Mouse (Mus musculus): Measurements from ENCODE around the gene Fam117a. TPM values are rescaled to one million over a fixed set of nuclear protein-coding genes. Genes with fewer than 3 reads are reported as not detected.

Fam117a gene
- polyA plus RNA-seq, 2 experiments, result 71.6 to 103 TPM

GRCm38 (mm10) chr11:95397843-95398835, 61.3 kb downstream of the Fam117a start:
- Histone ChIP-seq H3K4me2 (ENCODE audit: low read depth) (no peak overlapping the region), H3K36me3 (replicated peaks; ENCODE audit: control insufficient read depth, insufficient read depth, low read depth) (no peaks in the 10 kb centered on the region), H3K9ac (replicated peaks) (no peak overlapping the region), H3K4me3 (ENCODE audit: insufficient read depth in 1 of 2, low read depth in 2 of 2, low read length in 2 of 2) (no peak overlapping the region), H3K9me3 (ENCODE audit: control insufficient read depth, low read length) (no peaks in the 10 kb centered on the region), H3K4me1 (replicated peaks; ENCODE audit: control insufficient read depth in 2 of 2, insufficient read depth in 2 of 2, low read length in 1 of 2) (no peaks in the 10 kb centered on the region), H3K27ac (no peak overlapping the region), H3K27me3 (ENCODE audit: control insufficient read depth, insufficient read depth, low read length) (no peaks in the 10 kb centered on the region; the same call in none of the 2 replicates)
- ATAC-seq (ENCODE audit: insufficient read depth) (no peak), DNase-seq (ENCODE audit: low read depth in 3 of 3, low spot score in 3 of 3) (peak in 1 of 3 experiments; percentile 19)
- TF ChIP-seq CTCF (IDR thresholded peaks at IDR 0.05; ENCODE audit: low read depth) (peak; percentile 91), EP300 (IDR thresholded peaks at IDR 0.05; ENCODE audit: low read depth) (no peak)
- WGBS (ENCODE audit: insufficient replicate concordance), result 49% methylated on average over 14 of the region's 14 CpGs

GRCm38 (mm10) chr11:95399520-95400020, 62.8 kb downstream of the Fam117a start:
- DNase-seq (ENCODE audit: low read depth in 3 of 3, low spot score in 3 of 3), result no peak
- Histone ChIP-seq H3K4me3 (ENCODE audit: insufficient read depth in 1 of 2, low read depth in 2 of 2, low read length in 2 of 2) (no peak overlapping the region), H3K9me3 (ENCODE audit: control insufficient read depth, low read length) (no peaks in the 10 kb centered on the region), H3K4me2 (ENCODE audit: low read depth) (no peak overlapping the region), H3K27ac (no peak overlapping the region), H3K9ac (replicated peaks) (no peak overlapping the region), H3K27me3 (ENCODE audit: control insufficient read depth, insufficient read depth, low read length) (no peaks in the 10 kb centered on the region; the same call in none of the 2 replicates), H3K4me1 (replicated peaks; ENCODE audit: control insufficient read depth in 2 of 2, insufficient read depth in 2 of 2, low read length in 1 of 2) (no peaks in the 10 kb centered on the region), H3K36me3 (replicated peaks; ENCODE audit: control insufficient read depth, insufficient read depth, low read depth) (no peaks in the 10 kb centered on the region)
- no peak for ATAC-seq (ENCODE audit: insufficient read depth)
- WGBS (ENCODE audit: insufficient replicate concordance), result 66% methylated on average over 13 of the region's 13 CpGs
- no peak for TF ChIP-seq CTCF (IDR thresholded peaks at IDR 0.05; ENCODE audit: low read depth)

GRCm38 (mm10) chr11:95401568-95401967, 64.8 kb downstream of the Fam117a start:
- Histone ChIP-seq H3K27me3 (ENCODE audit: control insufficient read depth, insufficient read depth, low read length) (no peaks in the 10 kb centered on the region; the same call in none of the 2 replicates), H3K36me3 (replicated peaks; ENCODE audit: control insufficient read depth, insufficient read depth, low read depth) (no peaks in the 10 kb centered on the region), H3K4me3 (ENCODE audit: insufficient read depth in 1 of 2, low read depth in 2 of 2, low read length in 2 of 2) (no peak overlapping the region), H3K9me3 (ENCODE audit: control insufficient read depth, low read length) (no peaks in the 10 kb centered on the region), H3K27ac (no peak overlapping the region), H3K4me2 (ENCODE audit: low read depth) (no peak overlapping the region), H3K9ac (replicated peaks) (no peak overlapping the region), H3K4me1 (replicated peaks; ENCODE audit: control insufficient read depth in 2 of 2, insufficient read depth in 2 of 2, low read length in 1 of 2) (no peaks in the 10 kb centered on the region)
- TF ChIP-seq CTCF (IDR thresholded peaks at IDR 0.05; ENCODE audit: low read depth) (no peak), EP300 (IDR thresholded peaks at IDR 0.05; ENCODE audit: low read depth) (no peak)
- 60% methylated on average over 5 of the region's 5 CpGs for WGBS (ENCODE audit: insufficient replicate concordance)
- ATAC-seq (ENCODE audit: insufficient read depth) (no peak), DNase-seq (ENCODE audit: low read depth in 3 of 3, low spot score in 3 of 3) (no peak)

GRCm38 (mm10) chr11:95402196-95402595, 65.4 kb downstream of the Fam117a start:
- Histone ChIP-seq H3K9me3 (ENCODE audit: control insufficient read depth, low read length) (no peaks in the 10 kb centered on the region), H3K36me3 (replicated peaks; ENCODE audit: control insufficient read depth, insufficient read depth, low read depth) (no peaks in the 10 kb centered on the region), H3K4me2 (ENCODE audit: low read depth) (no peak overlapping the region), H3K27me3 (ENCODE audit: control insufficient read depth, insufficient read depth, low read length) (no peaks in the 10 kb centered on the region; the same call in none of the 2 replicates), H3K4me1 (replicated peaks; ENCODE audit: control insufficient read depth in 2 of 2, insufficient read depth in 2 of 2, low read length in 1 of 2) (no peaks in the 10 kb centered on the region), H3K9ac (replicated peaks) (no peak overlapping the region), H3K4me3 (ENCODE audit: insufficient read depth in 1 of 2, low read depth in 2 of 2, low read length in 2 of 2) (no peak overlapping the region), H3K27ac (no peak overlapping the region)
- 35% methylated on average over 5 of the region's 5 CpGs for WGBS (ENCODE audit: insufficient replicate concordance)
- TF ChIP-seq EP300 (IDR thresholded peaks at IDR 0.05; ENCODE audit: low read depth), result no peak
- no peak for TF ChIP-seq CTCF (IDR thresholded peaks at IDR 0.05; ENCODE audit: low read depth)
- DNase-seq (ENCODE audit: low read depth in 3 of 3, low spot score in 3 of 3), result no peak
- no peak for ATAC-seq (ENCODE audit: insufficient read depth)

- no peaks in the 10 kb centered on the region for H3K36me3 ChIP-seq (replicated peaks; ENCODE audit: control insufficient read depth, insufficient read depth, low read depth)
- DNase-seq (ENCODE audit: low read depth in 3 of 3, low spot score in 3 of 3) (no peak), ATAC-seq (ENCODE audit: insufficient read depth) (no peak)
- TF ChIP-seq EP300 (IDR thresholded peaks at IDR 0.05; ENCODE audit: low read depth) (no peak), CTCF (IDR thresholded peaks at IDR 0.05; ENCODE audit: low read depth) (no peak)
- 27% methylated on average over 8 of the region's 8 CpGs for WGBS (ENCODE audit: insufficient replicate concordance)
- H3K4me1 ChIP-seq (replicated peaks; ENCODE audit: control insufficient read depth in 2 of 2, insufficient read depth in 2 of 2, low read length in 1 of 2), result no peaks in the 10 kb centered on the region
- no peaks in the 10 kb centered on the region for H3K9me3 ChIP-seq (ENCODE audit: control insufficient read depth, low read length)
- no peak overlapping the region for H3K9ac ChIP-seq (replicated peaks)
- H3K4me3 ChIP-seq (ENCODE audit: insufficient read depth in 1 of 2, low read depth in 2 of 2, low read length in 2 of 2), result no peak overlapping the region
- H3K4me2 ChIP-seq (ENCODE audit: low read depth), result no peak overlapping the region
- H3K27me3 ChIP-seq (ENCODE audit: control insufficient read depth, insufficient read depth, low read length), result no peaks in the 10 kb centered on the region; the same call in none of the 2 replicates
- H3K27ac ChIP-seq, result no peak overlapping the region
Observed at GRCm38 (mm10) chr11:95402658-95403101, 65.9 kb downstream of the Fam117a start.
